Mouse (Mus musculus): ENCODE measurements around the gene Ikzf3.

Ikzf3 gene

GRCm38 (mm10) chr11:98568326-98568725 is 22.5 kb upstream of the Ikzf3 start:
- DNase-seq (ENCODE audit: low spot score in 2 of 2), result peak; percentile 45 to 46

DNA sequence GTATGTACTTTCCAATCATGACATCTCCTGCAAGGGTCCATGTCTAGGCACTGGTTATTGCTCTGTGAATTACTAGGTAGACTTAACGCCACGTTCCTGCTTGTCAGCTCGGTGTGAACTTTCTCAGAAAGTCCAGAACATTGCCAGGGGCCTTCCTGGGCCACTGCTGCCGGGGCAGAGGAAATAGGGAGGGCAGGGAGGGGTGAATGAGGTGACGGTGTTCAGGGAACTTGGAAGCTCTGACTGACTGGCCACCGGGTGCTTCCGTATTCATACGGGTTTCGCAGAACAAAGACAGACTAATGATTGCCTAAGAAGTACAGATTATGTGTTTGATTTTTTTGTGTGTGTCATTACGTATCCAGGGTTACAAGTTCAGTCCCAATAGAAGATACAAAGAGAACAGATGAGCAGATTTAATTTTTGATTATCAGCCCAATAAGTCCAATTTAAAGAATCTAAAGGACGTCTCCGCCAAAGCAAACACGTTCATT is 18.1 kb upstream of the Ikzf3 start:
- DNase-seq (ENCODE audit: low spot score in 2 of 2), result no peak

DNA sequence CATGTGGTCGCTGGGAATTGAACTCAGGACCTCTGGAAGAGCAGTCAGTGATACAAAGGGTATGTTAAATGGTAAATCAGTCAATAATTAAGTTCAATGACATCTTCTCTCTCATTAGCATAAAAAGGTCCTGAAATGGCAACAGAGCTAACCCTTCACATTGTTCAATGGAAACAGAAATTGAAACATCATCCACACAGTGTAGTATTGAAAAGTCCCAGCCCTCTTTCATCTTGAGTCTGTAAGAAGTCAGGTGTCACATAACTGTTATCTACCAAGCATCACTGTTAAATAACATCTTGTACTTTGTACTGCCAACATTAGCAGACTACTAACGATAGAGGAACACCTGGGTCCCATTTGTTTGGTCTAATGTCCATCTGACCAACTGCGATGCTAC is 17.2 kb upstream of the Ikzf3 start:
- DNase-seq (ENCODE audit: low spot score in 2 of 2), result no peak

GRCm38 (mm10) chr11:98560942-98561341 is 15.1 kb upstream of the Ikzf3 start:
- DNase-seq (ENCODE audit: low spot score in 2 of 2), result no peak

DNA sequence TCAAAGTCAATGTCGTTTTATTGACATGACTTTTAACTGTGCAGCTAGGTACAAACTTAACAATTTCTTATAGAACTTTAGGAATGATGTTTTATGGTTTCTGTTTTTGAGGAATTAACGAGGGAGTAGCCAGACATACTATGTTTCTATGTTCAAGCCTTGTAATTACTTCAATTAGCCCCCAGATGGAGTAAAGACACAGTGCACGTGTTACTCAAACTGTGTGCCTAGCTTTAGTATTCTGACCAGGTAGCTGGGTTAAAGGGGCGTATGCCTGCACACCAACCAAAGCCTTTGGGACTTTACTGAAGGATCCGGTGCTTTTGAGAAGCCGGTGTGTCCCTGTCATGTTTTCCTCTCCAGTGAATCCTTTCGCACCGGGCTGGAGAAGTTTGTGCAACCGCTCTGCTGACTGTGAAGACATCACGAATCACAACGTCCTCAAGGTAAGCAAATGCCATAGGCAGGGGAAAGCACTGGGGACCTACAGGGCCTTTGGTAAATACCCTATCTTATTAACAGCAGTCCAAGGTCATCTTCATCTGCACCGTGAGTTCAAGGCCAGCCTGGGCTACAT is 9.4 kb upstream of the Ikzf3 start:
- DNase-seq (ENCODE audit: low spot score in 2 of 2), result peak in 1 of 2 experiments; percentile 13

DNA sequence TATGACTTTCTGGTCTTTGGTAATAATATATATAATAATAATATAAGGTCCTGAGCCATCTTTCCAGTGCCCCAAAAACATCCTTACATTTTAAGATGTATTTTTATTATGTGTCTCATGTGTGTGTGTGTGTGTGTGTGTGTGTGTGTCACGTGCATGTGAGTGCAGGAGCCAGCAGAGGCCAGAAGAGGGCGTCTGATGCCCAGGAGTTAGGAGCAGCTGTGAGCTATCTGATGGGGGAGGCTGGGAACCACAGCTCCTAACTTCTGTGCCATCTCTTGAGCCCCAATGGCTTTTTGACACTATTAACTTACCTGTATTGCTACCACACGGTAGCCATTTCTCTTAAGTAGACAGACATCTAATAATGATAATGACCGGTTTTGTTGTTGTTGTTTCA is 8.1 kb upstream of the Ikzf3 start:
- DNase-seq (ENCODE audit: low spot score in 2 of 2), result no peak

DNA sequence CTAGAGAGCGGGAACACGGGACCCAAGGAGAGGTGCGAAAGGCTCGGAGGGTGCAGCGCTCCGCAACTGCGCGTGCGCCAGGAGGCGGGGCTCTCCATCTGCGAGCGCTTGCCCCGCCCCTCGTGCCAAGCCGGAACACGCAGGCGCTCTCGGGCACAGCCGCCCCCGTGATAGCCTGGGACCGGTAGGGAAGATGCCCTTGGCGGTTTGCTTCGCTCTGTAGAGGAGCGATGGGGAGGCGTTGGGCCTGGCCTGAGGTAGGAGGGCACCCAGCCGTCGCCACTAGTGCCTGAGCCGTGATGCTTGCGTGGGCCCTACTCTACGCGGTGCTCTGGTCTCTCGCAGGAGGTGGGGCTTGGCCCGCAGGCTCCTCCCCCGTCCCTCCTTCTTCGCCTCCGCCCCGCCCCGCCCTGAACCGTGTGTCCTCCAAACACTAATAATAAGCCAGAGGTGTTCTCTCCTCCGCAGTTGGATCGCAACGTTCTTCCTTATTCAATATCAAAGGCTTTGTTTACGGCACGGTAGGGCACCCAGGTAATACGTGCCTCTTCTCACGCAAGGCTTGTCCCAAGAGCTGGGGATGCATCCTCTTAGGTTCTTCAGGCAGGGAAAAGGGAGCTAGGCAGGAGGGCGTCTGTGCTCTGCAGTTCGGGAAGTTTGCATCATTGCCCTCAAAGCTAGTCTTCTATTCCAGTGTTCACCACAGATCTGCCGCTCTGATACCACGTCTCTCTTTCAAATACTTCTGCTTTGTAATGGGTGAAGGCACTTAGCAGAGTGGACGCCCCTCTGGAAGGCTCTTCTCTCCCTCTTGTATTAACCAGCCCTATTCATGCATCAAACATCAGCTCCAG is 5.4 kb upstream of the Ikzf3 start, which contains the start of gene Zpbp2:
Gene Zpbp2, plus strand, starts transcription at position 123 of the 854 bp plus-strand sequence.
- DNase-seq (ENCODE audit: low spot score in 2 of 2), result peak; percentile 93 to 96

DNA sequence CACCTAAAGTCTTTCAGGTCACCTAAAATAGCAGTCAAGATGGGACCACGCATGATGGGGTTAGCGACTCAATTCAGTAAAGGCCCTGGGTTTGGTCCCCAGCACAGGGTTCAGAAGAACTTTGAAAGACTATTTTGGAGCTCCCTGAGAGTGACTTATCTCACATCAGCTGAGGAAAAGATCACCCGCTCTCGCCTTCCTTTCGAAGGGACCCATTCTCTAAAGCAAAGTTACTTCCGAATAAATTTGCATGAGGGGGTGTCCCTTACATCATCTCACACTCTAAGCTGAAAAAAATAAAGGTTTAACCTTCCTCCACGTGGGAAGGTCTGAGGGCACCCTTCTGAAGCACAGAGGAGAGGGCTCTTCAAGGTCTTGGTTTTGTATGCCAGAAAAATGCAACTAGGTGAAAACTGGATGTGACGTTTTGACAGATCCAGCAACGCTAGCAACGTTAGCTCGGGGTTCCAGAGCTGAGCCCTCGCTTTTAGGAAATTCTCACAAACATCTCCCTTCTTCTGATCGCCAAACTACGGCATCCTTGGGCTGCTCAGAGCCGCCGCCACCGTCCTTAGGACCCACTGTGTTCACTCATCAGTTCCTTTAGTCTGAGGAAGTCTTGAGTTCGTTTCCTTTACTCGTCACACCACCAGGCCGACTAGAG is 4.6 kb upstream of the Ikzf3 start:
- DNase-seq (ENCODE audit: low spot score in 2 of 2), result peak; percentile 69 to 76

GRCm38 (mm10) chr11:98549363-98549762 is 3.5 kb upstream of the Ikzf3 start:
- no peak for DNase-seq (ENCODE audit: low spot score in 2 of 2)

GRCm38 (mm10) chr11:98547308-98547693 is 1.5 kb upstream of the Ikzf3 start:
- DNase-seq (ENCODE audit: low spot score in 2 of 2), result no peak

DNA sequence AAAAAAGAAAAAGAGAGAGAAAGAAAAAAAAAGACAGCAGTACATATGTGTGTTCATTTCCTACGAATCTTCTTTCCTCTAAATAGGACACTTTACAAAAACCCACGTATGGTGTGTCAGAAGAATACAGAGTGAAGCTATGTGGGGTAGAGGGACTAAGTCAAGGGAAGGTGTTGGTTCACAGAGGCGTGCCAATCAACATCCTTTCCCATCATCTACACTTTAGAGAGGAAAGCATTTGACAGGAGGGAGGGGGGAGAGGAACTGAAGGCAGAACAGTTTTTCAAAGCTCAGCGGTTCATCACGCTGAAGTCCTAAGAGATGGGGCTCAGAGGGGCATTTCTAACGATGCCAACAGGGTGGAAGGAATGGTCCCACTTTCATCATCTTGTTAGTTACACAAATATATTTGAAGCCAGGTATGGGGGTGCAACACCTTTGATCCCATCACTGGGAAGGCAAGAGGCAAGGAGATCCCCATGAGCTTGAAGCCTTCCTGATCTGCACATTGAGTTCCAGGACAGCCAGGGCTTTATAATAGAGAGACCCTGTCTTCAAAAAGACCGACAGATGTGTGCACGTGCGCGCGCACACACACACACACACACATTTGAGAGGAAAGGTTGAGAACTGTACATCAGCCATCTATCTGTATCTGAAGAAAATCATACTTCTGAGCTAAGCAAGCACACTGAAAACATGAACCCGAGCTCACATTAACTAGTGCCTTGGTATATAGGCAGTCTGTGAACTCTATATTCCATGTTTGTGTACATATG is 887 bp upstream of the Ikzf3 start:
- peak in 1 of 2 experiments; percentile 37 for DNase-seq (ENCODE audit: low spot score in 2 of 2)

- DNase-seq (ENCODE audit: low spot score in 2 of 2), result no peak
Observed at GRCm38 (mm10) chr11:98544890-98545677, 747 bp downstream of the Ikzf3 start.

DNA sequence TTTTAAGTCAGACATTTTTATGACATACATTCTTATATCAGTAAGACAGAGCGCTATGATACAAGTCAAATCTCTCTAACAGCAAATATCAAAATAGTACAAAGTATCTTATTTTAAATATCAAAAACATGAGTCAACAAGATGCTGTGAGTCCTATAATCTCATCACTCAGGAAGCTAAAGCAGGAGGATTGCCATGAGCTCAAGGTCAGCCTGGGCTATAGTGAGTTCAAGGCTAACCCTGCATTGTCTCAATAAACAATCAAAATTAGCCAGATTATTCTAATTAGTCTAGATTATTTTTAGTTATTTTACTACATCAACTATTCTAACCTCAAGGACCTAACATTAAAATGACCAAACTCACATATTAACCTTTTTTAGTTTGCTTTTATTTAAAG is 2.4 kb downstream of the Ikzf3 start:
- no peak for DNase-seq (ENCODE audit: low spot score in 2 of 2)

DNA sequence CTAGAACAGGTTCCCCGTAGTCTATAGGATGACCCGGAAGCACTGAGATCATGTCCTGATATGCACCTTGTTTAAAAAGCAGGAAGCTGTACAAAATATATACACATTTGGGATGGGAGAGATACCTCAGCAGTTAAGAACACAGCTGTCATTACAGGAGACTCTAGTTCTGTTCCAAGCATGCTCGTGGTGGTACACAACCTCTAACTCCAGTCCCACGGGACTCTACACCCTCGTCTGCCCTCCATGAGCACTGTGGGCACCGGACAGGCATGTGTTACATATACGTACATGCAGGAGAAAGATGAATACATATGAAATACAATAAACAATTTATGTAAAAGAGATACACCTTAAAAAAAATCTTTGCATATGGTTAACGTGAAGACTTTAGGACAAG is 3.3 kb downstream of the Ikzf3 start:
- DNase-seq (ENCODE audit: low spot score in 2 of 2), result no peak

DNA sequence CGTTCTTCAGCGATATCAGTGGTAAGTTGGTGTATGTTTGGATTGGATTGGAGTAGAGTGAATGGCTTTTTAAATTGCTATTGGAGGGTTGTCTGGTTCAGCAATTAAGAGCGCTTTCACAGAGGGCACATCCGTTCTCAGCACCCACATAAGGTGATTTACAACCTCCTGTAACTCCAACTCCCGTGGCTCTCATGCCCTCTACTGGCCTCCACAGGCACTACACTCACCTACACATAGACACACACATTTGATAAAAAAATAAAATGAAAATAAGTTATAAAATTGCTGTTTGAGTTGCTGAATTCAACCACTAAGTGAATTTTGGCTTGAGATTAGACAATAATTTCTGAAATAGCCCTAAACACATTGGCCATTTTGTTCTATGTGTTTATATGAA is 5.5 kb downstream of the Ikzf3 start:
- peak in 1 of 2 experiments; percentile 41 for DNase-seq (ENCODE audit: low spot score in 2 of 2)

GRCm38 (mm10) chr11:98537480-98538034 is 8.3 kb downstream of the Ikzf3 start:
- DNase-seq (ENCODE audit: low spot score in 2 of 2), result no peak

GRCm38 (mm10) chr11:98526824-98527461 is 18.9 kb downstream of the Ikzf3 start:
- no peak for DNase-seq (ENCODE audit: low spot score in 2 of 2)

GRCm38 (mm10) chr11:98525140-98525539 is 20.7 kb downstream of the Ikzf3 start:
- no peak for DNase-seq (ENCODE audit: low spot score in 2 of 2)

- no peak for DNase-seq (ENCODE audit: low spot score in 2 of 2)
Observed at GRCm38 (mm10) chr11:98520468-98520867, 25.4 kb downstream of the Ikzf3 start.

DNA sequence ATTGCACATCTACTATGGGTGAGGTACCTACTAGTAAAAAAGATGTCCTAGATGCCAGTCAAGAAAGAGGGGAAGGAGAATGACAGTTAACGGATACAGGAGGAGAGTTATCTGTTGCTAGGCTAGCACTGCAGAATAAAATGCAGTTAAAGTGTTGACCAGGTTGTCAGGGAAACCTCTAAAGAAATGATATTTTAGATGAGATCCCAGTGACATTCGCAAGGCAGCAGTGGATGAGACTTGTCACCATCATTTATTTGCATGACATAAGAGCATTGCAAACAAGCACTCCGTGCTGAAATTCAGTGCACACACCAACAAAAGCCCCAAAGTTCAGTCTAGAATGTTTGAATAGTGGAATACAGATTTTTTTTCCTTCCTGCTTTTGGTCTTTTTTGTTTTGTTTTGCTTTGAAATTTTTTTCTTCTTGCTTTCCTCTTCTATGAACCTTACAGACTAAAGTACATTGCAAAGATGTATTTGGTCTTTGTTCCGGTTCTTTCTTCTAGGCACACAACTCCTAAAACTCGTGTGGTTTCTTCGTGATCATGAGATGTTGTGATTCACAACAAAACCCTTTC is 32.4 kb downstream of the Ikzf3 start:
- no peak for DNase-seq (ENCODE audit: low spot score in 2 of 2)

All from natural killer cell, adult 2 months (primary cell).